Mouse (Mus musculus): ENCODE results near the gene Odf3. TPM values are rescaled to one million over a fixed set of nuclear protein-coding genes. Genes with fewer than 3 reads are reported as not detected.

Odf3 gene
- polyA plus RNA-seq, 3 experiments from 2014 or later, result not detected

- peak; percentile 87 for ATAC-seq
Measured at GRCm38 (mm10) chr7:140844905-140845665, 2.5 kb upstream of the Odf3 start, which contains the start of gene Scgb1c1. TSS of gene Scgb1c1 (plus strand) at chr7:140845547.

- ATAC-seq, result no peak
Measured at GRCm38 (mm10) chr7:140845683-140846082, 1.9 kb upstream of the Odf3 start.

- no peak for ATAC-seq
Measured at GRCm38 (mm10) chr7:140846676-140847075, 929 bp upstream of the Odf3 start.

GRCm38 (mm10) chr7:140848591-140848990 is 986 bp downstream of the Odf3 start:
- no peak for ATAC-seq

GRCm38 (mm10) chr7:140851916-140852315 is 4.3 kb downstream of the Odf3 start:
- ATAC-seq, result no peak

GRCm38 (mm10) chr7:140853386-140853785 is 5.8 kb downstream of the Odf3 start:
- no peak for ATAC-seq

- ATAC-seq, result no peak
Measured at GRCm38 (mm10) chr7:140854483-140854882, 6.9 kb downstream of the Odf3 start.

- ATAC-seq, result no peak
Measured at GRCm38 (mm10) chr7:140855181-140855580, 7.6 kb downstream of the Odf3 start.

- peak; percentile 71 for ATAC-seq
Measured at GRCm38 (mm10) chr7:140855860-140856784, 8.5 kb downstream of the Odf3 start, which contains the start of gene Gm45785. TSS of gene Gm45785 (minus strand) at chr7:140856331.

- peak; percentile 65 for ATAC-seq
Measured at GRCm38 (mm10) chr7:140856785-140857549, 9.4 kb downstream of the Odf3 start, which contains the start of gene Ric8a. TSS of gene Ric8a (plus strand) at chr7:140856957.

GRCm38 (mm10) chr7:140857550-140858505 is 10.2 kb downstream of the Odf3 start, which contains the start of gene Bet1l:
TSS of gene Bet1l (minus strand) at chr7:140857577.
- peak; percentile 26 for ATAC-seq

- no peak for ATAC-seq
Measured at GRCm38 (mm10) chr7:140858746-140859145, 11.1 kb downstream of the Odf3 start.

GRCm38 (mm10) chr7:140859997-140860396 is 12.4 kb downstream of the Odf3 start:
- no peak for ATAC-seq

GRCm38 (mm10) chr7:140860728-140861127 is 13.1 kb downstream of the Odf3 start:
- no peak for ATAC-seq

- ATAC-seq, result no peak
Measured at GRCm38 (mm10) chr7:140864761-140865160, 17.2 kb downstream of the Odf3 start.

- ATAC-seq, result no peak
Measured at GRCm38 (mm10) chr7:140874224-140874623, 26.6 kb downstream of the Odf3 start.

- no peak for ATAC-seq
Measured at GRCm38 (mm10) chr7:140877364-140877763, 29.8 kb downstream of the Odf3 start.

- ATAC-seq, result no peak
Measured at GRCm38 (mm10) chr7:140879355-140879754, 31.8 kb downstream of the Odf3 start.

- no peak for ATAC-seq
Measured at GRCm38 (mm10) chr7:140880419-140880818, 32.8 kb downstream of the Odf3 start.

GRCm38 (mm10) chr7:140880865-140881515 is 33.4 kb downstream of the Odf3 start:
- no peak for ATAC-seq

All from inflammation-experienced regulatory T-cells, adult 6 months (primary cell).